In the genomic region with DNA sequence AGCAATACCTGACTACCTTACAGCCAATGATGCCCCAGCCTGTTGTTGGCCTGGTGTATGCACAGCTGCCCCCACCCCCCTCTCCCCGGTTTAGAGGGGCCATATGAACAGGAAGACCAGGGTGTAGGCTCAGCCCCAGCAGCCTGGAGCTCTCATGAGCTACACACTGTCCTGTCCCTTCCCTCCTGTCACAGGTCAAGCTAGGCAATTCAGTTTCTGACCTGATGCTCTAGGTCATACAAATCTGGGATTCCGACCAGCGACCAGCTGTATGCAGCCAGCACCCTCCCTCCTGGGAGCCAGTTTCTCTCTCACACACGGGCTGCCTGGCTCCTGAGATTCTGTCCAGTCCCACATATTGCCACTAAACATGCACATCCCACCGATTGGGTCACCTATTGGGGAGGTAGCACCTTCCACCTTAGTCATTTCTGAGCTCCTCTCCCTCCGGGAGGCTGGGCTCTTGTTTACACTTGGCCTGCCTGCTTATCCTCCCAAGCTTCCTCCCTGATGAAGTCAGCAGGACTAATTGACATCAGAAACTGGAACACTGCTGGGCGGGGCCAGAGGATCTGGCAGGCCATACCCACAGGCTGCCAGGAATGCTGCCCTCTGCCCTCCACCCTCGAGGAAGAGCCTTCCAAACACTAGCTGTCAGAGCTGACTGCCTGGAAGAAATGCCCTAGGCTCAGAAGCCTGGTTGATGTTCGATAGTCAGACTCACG, we compare ENCODE assay signal across 9 mouse cellular contexts. TPM values are rescaled to one million over a fixed set of nuclear protein-coding genes. Genes with fewer than 3 reads are reported as not detected.
DNase-seq lines count a peak whose midpoint lies in the region; ATAC-seq and TF ChIP-seq lines count a peak whose summit lies in the region.
"Had no signal": no experiment of that assay in that cellular context is flagged by ENCODE, and none has a peak within 500 bp of the region (broad histone marks: within the 10 kb centered on the region; RNA-seq: fewer than 3 reads in every experiment).

No protein-coding gene starts in this region.

- H3K4me1 ChIP-seq in neural tube, embryonic 11.5 days (ENCODE audit: control insufficient read depth, insufficient read depth, low read length), result peaks cover 22% of the 10 kb centered on the region; the same call in 1 of the 2 replicates
- H3K4me1 ChIP-seq in kidney, embryonic 15.5 days, result peaks cover 45% of the 10 kb centered on the region
- peaks cover 12% of the 10 kb centered on the region; the same call in 1 of the 2 replicates for H3K4me1 ChIP-seq in lung, postnatal 0 days (ENCODE audit: insufficient read depth, low read depth, low read length)

- TF ChIP-seq EP300 in lung, postnatal 0 days (IDR thresholded peaks at IDR 0.05), result peak; percentile 95

- WGBS in neural tube, embryonic 11.5 days, result 48% methylated on average over 10 of the region's 10 CpGs
- 31% methylated on average over 10 of the region's 10 CpGs for WGBS in kidney, embryonic 15.5 days
- WGBS in lung, postnatal 0 days, result 18% methylated on average over 10 of the region's 10 CpGs

- H3K9ac ChIP-seq in neural tube, embryonic 11.5 days (ENCODE audit: low read length), result peak overlapping the region; percentile 11; the same call in 1 of the 2 replicates
- no peak overlapping the region for H3K9ac ChIP-seq in kidney, embryonic 15.5 days
- H3K9ac ChIP-seq in lung, postnatal 0 days (replicated peaks; ENCODE audit: low read depth), result no peak overlapping the region
- H3K9ac ChIP-seq: hindbrain, embryonic 15.5 days had no signal

- no peak for ATAC-seq in neural tube, embryonic 11.5 days (ENCODE audit: insufficient read depth, low FRiP score, low TSS enrichment)
- ATAC-seq in kidney, embryonic 15.5 days (replicated peaks; ENCODE audit: low FRiP score), result peak; percentile 13; the same call in 1 of the 2 replicates
- ATAC-seq in lung, postnatal 0 days, result peak; percentile 79
- no peak for ATAC-seq in activated CD4-positive, CD25-positive, alpha-beta regulatory T cell, adult 4 months

- no peaks in the 10 kb centered on the region for H3K36me3 ChIP-seq in neural tube, embryonic 11.5 days (ENCODE audit: control insufficient read depth, insufficient read depth, low read length)
- H3K36me3 ChIP-seq in kidney, embryonic 15.5 days, result no peaks in the 10 kb centered on the region
- no peaks in the 10 kb centered on the region for H3K36me3 ChIP-seq in lung, postnatal 0 days (ENCODE audit: insufficient read depth, low read length)
- H3K36me3 ChIP-seq: hindbrain, embryonic 15.5 days had no signal

- H3K9me3 ChIP-seq in neural tube, embryonic 11.5 days (ENCODE audit: control insufficient read depth, low read length), result no peaks in the 10 kb centered on the region
- no peaks in the 10 kb centered on the region for H3K9me3 ChIP-seq in kidney, embryonic 15.5 days (replicated peaks)
- no peaks in the 10 kb centered on the region for H3K9me3 ChIP-seq in lung, postnatal 0 days (ENCODE audit: low read length)
- H3K9me3 ChIP-seq: hindbrain, embryonic 15.5 days had no signal

- H3K27ac ChIP-seq in neural tube, embryonic 11.5 days (ENCODE audit: low read depth, low read length), result peak overlapping the region; percentile 63; the same call in 1 of the 2 replicates
- H3K27ac ChIP-seq in kidney, embryonic 15.5 days, result peak overlapping the region; percentile 32; the same call in 1 of the 2 replicates
- peak overlapping the region; percentile 86 for H3K27ac ChIP-seq in lung, postnatal 0 days (ENCODE audit: low read length)
- H3K27ac ChIP-seq: hindbrain, embryonic 15.5 days had no signal

- peak; percentile 36 for TF ChIP-seq CTCF in lung, postnatal 0 days (IDR thresholded peaks at IDR 0.05)

- H3K4me3 ChIP-seq in neural tube, embryonic 11.5 days (ENCODE audit: low read depth, low read length), result no peak overlapping the region
- no peak overlapping the region for H3K4me3 ChIP-seq in kidney, embryonic 15.5 days (replicated peaks)
- no peak overlapping the region for H3K4me3 ChIP-seq in lung, postnatal 0 days (ENCODE audit: low read depth, low read length)
- H3K4me3 ChIP-seq: hindbrain, embryonic 15.5 days had no signal

- H3K27me3 ChIP-seq in neural tube, embryonic 11.5 days (ENCODE audit: control insufficient read depth, insufficient read depth, low read length), result no peaks in the 10 kb centered on the region
- H3K27me3 ChIP-seq in kidney, embryonic 15.5 days, result peaks cover 7% of the 10 kb centered on the region; the same call in 1 of the 2 replicates
- no peaks in the 10 kb centered on the region for H3K27me3 ChIP-seq in lung, postnatal 0 days (replicated peaks; ENCODE audit: insufficient read depth, low read length)
- H3K27me3 ChIP-seq: hindbrain, embryonic 15.5 days had no signal

- no peak overlapping the region for H3K4me2 ChIP-seq in neural tube, embryonic 11.5 days (ENCODE audit: low read depth)
- no peak overlapping the region for H3K4me2 ChIP-seq in kidney, embryonic 15.5 days
- H3K4me2 ChIP-seq in lung, postnatal 0 days (replicated peaks; ENCODE audit: low read depth, low read length), result no peak overlapping the region
- H3K4me2 ChIP-seq: hindbrain, embryonic 15.5 days had no signal

- no peak for DNase-seq in neural tube, embryonic 11.5 days (ENCODE audit: low spot score)
- no peak for DNase-seq in neural tube, embryonic 10.5 days (ENCODE audit: extremely low spot score, low spot score)
- peak; percentile 85 to 93 for DNase-seq in cerebellum, adult 18-20 months
- DNase-seq in heart, adult 9 months (ENCODE audit: low spot score in 2 of 2), result peak; percentile 93 to 94
- peak; percentile 94 for DNase-seq in lung, postnatal 0 days (ENCODE audit: low spot score)
- peak; percentile 86 for DNase-seq in testis, postnatal 10 days (ENCODE audit: low spot score)

RNA-seq across cellular contexts. Expression of a gene that starts 3.0 kb away (rescaled TPM):
- 21.4 and 26.8 TPM in 2 replicates for polyA plus RNA-seq in neural tube, embryonic 11.5 days (2014; fragmentation: Nextera tagmentation; extraction: Ambion mirVana)
- 12.1 and 12.4 TPM in 2 replicates for polyA plus RNA-seq in kidney, embryonic 15.5 days (2015; fragmentation: Nextera tagmentation; extraction: Ambion mirVana)
- polyA plus RNA-seq in lung, postnatal 0 days (2015; fragmentation: Nextera tagmentation; extraction: Ambion mirVana), result 16.9 and 20.0 TPM in 2 replicates
- polyA plus RNA-seq in activated CD4-positive, CD25-positive, alpha-beta regulatory T cell, adult 4 months (2017; shearing (Covaris generic)), result 1 to 10 TPM; 5.1 to 5.7 TPM

RNA-seq across cellular contexts. Expression of a gene that starts 25.4 kb away (rescaled TPM):
- polyA plus RNA-seq in neural tube, embryonic 11.5 days (2014; fragmentation: Nextera tagmentation; extraction: Ambion mirVana), result 9.9 TPM in 2 replicates
- 13.1 and 13.8 TPM in 2 replicates for polyA plus RNA-seq in kidney, embryonic 15.5 days (2015; fragmentation: Nextera tagmentation; extraction: Ambion mirVana)
- 11.8 and 13.1 TPM in 2 replicates for polyA plus RNA-seq in lung, postnatal 0 days (2015; fragmentation: Nextera tagmentation; extraction: Ambion mirVana)
- 10 to 100 TPM; 10.6 to 13.1 TPM for polyA plus RNA-seq in activated CD4-positive, CD25-positive, alpha-beta regulatory T cell, adult 4 months (2017; shearing (Covaris generic))

Comparison
In these comparisons a context has a peak if more than half of its experiments do, and no peak if none do; other contexts are left out.
1. ATAC-seq: peak in kidney, embryonic 15.5 days (single experiment) and lung, postnatal 0 days (single experiment); none in neural tube, embryonic 11.5 days (single experiment) and activated CD4-positive, CD25-positive, alpha-beta regulatory T cell, adult 4 months (single experiment).
2. DNase-seq: peak in cerebellum, adult 18-20 months (2 of 2), heart, adult 9 months (2 of 2), lung, postnatal 0 days (single experiment) and testis, postnatal 10 days (single experiment); none in neural tube, embryonic 11.5 days (single experiment) and neural tube, embryonic 10.5 days (single experiment).
3. H3K27ac ChIP-seq: peak in every context shown above with its lines; median percentile 86 in lung, postnatal 0 days; 63 in neural tube, embryonic 11.5 days; 32 in kidney, embryonic 15.5 days.